Mouse (Mus musculus) hindbrain, embryonic 13.5 days (tissue): ENCODE results near the gene Iqgap2. TPM values are rescaled to one million over a fixed set of nuclear protein-coding genes. Genes with fewer than 3 reads are reported as not detected.

ENCODE experiments used
- ATAC-seq: fragments of 200-750 bp; cut with Nextera tagmentation; 2 replicates; pipeline ENCODE4 v1.8.0; 2017; ENCODE audit warnings: moderate TSS enrichment; ENCODE audit not compliant: low FRiP score
- H3K27ac ChIP-seq: fragments of 300-500 bp; sonication (generic); 2 replicates; pipeline ENCODE4 v1.5.1; 2015; ENCODE audit warnings: inconsistent platforms, mild to moderate bottlenecking, moderate library complexity
- H3K27me3 ChIP-seq: fragments of 300-500 bp; sonication (generic); 2 replicates; pipeline ENCODE4 v1.6.1; 2015; ENCODE audit warnings: mild to moderate bottlenecking, inconsistent platforms
- H3K36me3 ChIP-seq: fragments of 300-500 bp; sonication (generic); 2 replicates; pipeline ENCODE4 v1.6.1; 2015; ENCODE audit warnings: mild to moderate bottlenecking, inconsistent platforms
- H3K4me1 ChIP-seq: fragments of 300-500 bp; sonication (generic); replicated peaks from 2 replicates; pipeline ENCODE4 v1.6.1; 2015; ENCODE audit warnings: inconsistent platforms
- H3K4me2 ChIP-seq: fragments of 300-500 bp; sonication (generic); 2 replicates; pipeline ENCODE4 v1.6.1; 2015; ENCODE audit warnings: inconsistent platforms, mild to moderate bottlenecking, moderate library complexity
- H3K4me3 ChIP-seq: fragments of 300-500 bp; sonication (generic); 2 replicates; pipeline ENCODE4 v1.5.1; 2015; ENCODE audit warnings: mild to moderate bottlenecking, inconsistent platforms
- H3K9ac ChIP-seq: fragments of 300-500 bp; sonication (generic); 2 replicates; pipeline ENCODE4 v1.6.1; 2015; ENCODE audit warnings: mild to moderate bottlenecking, inconsistent platforms
- H3K9me3 ChIP-seq: fragments of 300-500 bp; sonication (generic); 2 replicates; pipeline ENCODE4 v1.6.1; 2016; ENCODE audit warnings: inconsistent platforms
- WGBS: fragments of 180-500 bp; shearing (Covaris S2); methylation state at CpG from one replicate; pipeline ENCODE4 v1.1.7; 2015; 5-methylcytosine and 5-hydroxymethylcytosine counted together
- polyA plus RNA-seq: library from polyadenylated mRNA; unstranded; fragments of >200 nt; fragmentation: Nextera tagmentation; extraction: Ambion mirVana; gene quantifications from 2 replicates; pipeline ENCODE4 v1.2.1, GENCODE M21; 2015

The Iqgap2 gene
- polyA plus RNA-seq, 1 experiment from 2014 or later = 5.4 TPM

- no peak overlapping the region for H3K27ac ChIP-seq
- no peak for ATAC-seq
- H3K9ac ChIP-seq = no peak overlapping the region
- H3K4me2 ChIP-seq = no peak overlapping the region
- WGBS = 72% methylated on average over 7 of the region's 7 CpGs
- peaks cover 11% of the 10 kb centered on the region for H3K36me3 ChIP-seq
- no peak overlapping the region for H3K4me3 ChIP-seq
- no peaks in the 10 kb centered on the region for H3K9me3 ChIP-seq
- no peaks in the 10 kb centered on the region for H3K4me1 ChIP-seq
- H3K27me3 ChIP-seq = no peaks in the 10 kb centered on the region
Measured at GRCm38 (mm10) chr13:95596689-95597088, 295.0 kb downstream of the Iqgap2 start.

- WGBS = 72% methylated on average over 5 of the region's 5 CpGs
- no peak overlapping the region for H3K9ac ChIP-seq
- ATAC-seq = no peak
- H3K4me3 ChIP-seq = no peak overlapping the region
- H3K27ac ChIP-seq = no peak overlapping the region
- no peaks in the 10 kb centered on the region for H3K27me3 ChIP-seq
- no peaks in the 10 kb centered on the region for H3K9me3 ChIP-seq
- peaks cover 4% of the 10 kb centered on the region; the same call in 1 of the 2 replicates for H3K36me3 ChIP-seq
- H3K4me2 ChIP-seq = no peak overlapping the region
- H3K4me1 ChIP-seq = no peaks in the 10 kb centered on the region
Measured at GRCm38 (mm10) chr13:95595921-95596320, 295.8 kb downstream of the Iqgap2 start.

GRCm38 (mm10) chr13:95595411-95595810 lies 296.3 kb downstream of the Iqgap2 start:
- H3K36me3 ChIP-seq = no peaks in the 10 kb centered on the region
- 86% methylated on average over 7 of the region's 7 CpGs for WGBS
- H3K27me3 ChIP-seq = no peaks in the 10 kb centered on the region

GRCm38 (mm10) chr13:95592860-95593259 lies 298.9 kb downstream of the Iqgap2 start:
- no peaks in the 10 kb centered on the region for H3K4me1 ChIP-seq
- whole genome bisulfite sequencing = 92% methylated on average over 10 of the region's 10 CpGs

More at GRCm38 (mm10) chr13:95595411-95595810, 296.3 kb downstream of the Iqgap2 start:
- Histone ChIP-seq H3K9ac (no peak overlapping the region), H3K27ac (no peak overlapping the region), H3K4me3 (no peak overlapping the region), H3K4me2 (no peak overlapping the region), H3K9me3 (no peaks in the 10 kb centered on the region), H3K4me1 (no peaks in the 10 kb centered on the region)
- no peak for ATAC-seq

GRCm38 (mm10) chr13:95591606-95592005 lies 300.1 kb downstream of the Iqgap2 start:
- no peak overlapping the region for H3K27ac ChIP-seq
- no peaks in the 10 kb centered on the region for H3K36me3 ChIP-seq
- no peaks in the 10 kb centered on the region for H3K4me1 ChIP-seq
- H3K4me2 ChIP-seq = no peak overlapping the region
- H3K9ac ChIP-seq = no peak overlapping the region
- WGBS = 93% methylated on average over 3 of the region's 3 CpGs
- no peaks in the 10 kb centered on the region for H3K9me3 ChIP-seq
- no peak for ATAC-seq
- H3K27me3 ChIP-seq = no peaks in the 10 kb centered on the region
- no peak overlapping the region for H3K4me3 ChIP-seq

More at GRCm38 (mm10) chr13:95592860-95593259, 298.9 kb downstream of the Iqgap2 start:
- Histone ChIP-seq H3K36me3 (no peaks in the 10 kb centered on the region), H3K4me2 (no peak overlapping the region), H3K4me3 (no peak overlapping the region), H3K27me3 (no peaks in the 10 kb centered on the region), H3K27ac (no peak overlapping the region), H3K9me3 (no peaks in the 10 kb centered on the region), H3K9ac (no peak overlapping the region)
- no peak for ATAC-seq

- Histone ChIP-seq H3K36me3 (no peaks in the 10 kb centered on the region), H3K9me3 (no peaks in the 10 kb centered on the region), H3K27ac (no peak overlapping the region), H3K4me1 (peaks cover 7% of the 10 kb centered on the region), H3K4me3 (no peak overlapping the region), H3K27me3 (no peaks in the 10 kb centered on the region), H3K9ac (no peak overlapping the region), H3K4me2 (no peak overlapping the region)
- no peak for ATAC-seq
- 91% methylated on average over 4 of the region's 4 CpGs for WGBS
Measured at GRCm38 (mm10) chr13:95587628-95588027, 304.1 kb downstream of the Iqgap2 start.

GRCm38 (mm10) chr13:95584898-95585297 lies 306.8 kb downstream of the Iqgap2 start:
- H3K9me3 ChIP-seq = no peaks in the 10 kb centered on the region
- no peaks in the 10 kb centered on the region for H3K27me3 ChIP-seq
- no peak overlapping the region for H3K4me3 ChIP-seq
- ATAC-seq = no peak
- no peak overlapping the region for H3K27ac ChIP-seq
- H3K9ac ChIP-seq = no peak overlapping the region
- H3K4me1 ChIP-seq = peaks cover 7% of the 10 kb centered on the region
- WGBS = 80% methylated on average over 5 of the region's 5 CpGs
- no peak overlapping the region for H3K4me2 ChIP-seq
- no peaks in the 10 kb centered on the region for H3K36me3 ChIP-seq

- Histone ChIP-seq H3K36me3 (no peaks in the 10 kb centered on the region), H3K9me3 (no peaks in the 10 kb centered on the region), H3K4me3 (no peak overlapping the region), H3K27me3 (no peaks in the 10 kb centered on the region), H3K4me2 (no peak overlapping the region), H3K27ac (no peak overlapping the region), H3K4me1 (peaks cover 7% of the 10 kb centered on the region), H3K9ac (no peak overlapping the region)
- 0 out of 2 replicates have a peak, but pooled peaks have one; percentile 39 for ATAC-seq
- WGBS = 65% methylated on average over 19 of the region's 19 CpGs
Measured at GRCm38 (mm10) chr13:95583237-95584189, 308.2 kb downstream of the Iqgap2 start.

- no peaks in the 10 kb centered on the region for H3K9me3 ChIP-seq
- peaks cover 7% of the 10 kb centered on the region for H3K4me1 ChIP-seq
- no peak for ATAC-seq
- no peaks in the 10 kb centered on the region for H3K27me3 ChIP-seq
- no peak overlapping the region for H3K4me2 ChIP-seq
- H3K9ac ChIP-seq = no peak overlapping the region
- no peaks in the 10 kb centered on the region for H3K36me3 ChIP-seq
- no peak overlapping the region for H3K27ac ChIP-seq
- WGBS = 27% methylated on average over 1 of the region's 1 CpGs
- no peak overlapping the region for H3K4me3 ChIP-seq
Measured at GRCm38 (mm10) chr13:95581850-95582249, 309.9 kb downstream of the Iqgap2 start.

- ATAC-seq = no peak
- Histone ChIP-seq H3K27me3 (no peaks in the 10 kb centered on the region), H3K4me1 (no peaks in the 10 kb centered on the region), H3K9ac (no peak overlapping the region), H3K36me3 (no peaks in the 10 kb centered on the region), H3K27ac (no peak overlapping the region), H3K4me3 (no peak overlapping the region), H3K4me2 (no peak overlapping the region), H3K9me3 (no peaks in the 10 kb centered on the region)
- whole genome bisulfite sequencing = 89% methylated on average over 5 of the region's 5 CpGs
Measured at GRCm38 (mm10) chr13:95578016-95578697, 313.6 kb downstream of the Iqgap2 start.
